Mouse (Mus musculus) MEL (cell line): ENCODE data around the gene Cc2d1a. TPM values are rescaled to one million over a fixed set of nuclear protein-coding genes. Genes with fewer than 3 reads are reported as not detected.

Source experiments
- DNase-seq: peaks from one replicate; pipeline ENCODE4 v3.0.0; 2011; ENCODE audit warnings: low read depth, low spot score
- H3K27ac ChIP-seq: 2 replicates; pipeline ENCODE4 v1.5.1; 2012; ENCODE audit warnings: low read depth, mild to moderate bottlenecking, control low read depth, low read length, moderate library complexity; ENCODE audit not compliant: control insufficient read depth
- H3K27me3 ChIP-seq, 2 experiments: fragments of 150-350 bp in 1 of 2; sonication (generic) in 1 of 2; 2 replicates each; pipeline ENCODE4 v1.6.1; 2012; ENCODE audit warnings: low read length in 2 of 2, mild to moderate bottlenecking in 2 of 2, improper control_type of control experiment in 1 of 2, moderate library complexity in 1 of 2; ENCODE audit not compliant: insufficient read depth in 2 of 2, control insufficient read depth in 1 of 2
- H3K36me3 ChIP-seq, 2 experiments: 2 replicates each; pipeline ENCODE4 v1.6.1; 2012 to 2014; ENCODE audit warnings: low read length in 2 of 2, improper control_type of control experiment in 1 of 2, inconsistent platforms in 1 of 2, mild to moderate bottlenecking in 1 of 2; ENCODE audit not compliant: insufficient read depth in 2 of 2, control insufficient read depth in 1 of 2
- H3K4me1 ChIP-seq, 2 experiments: fragments of 150-350 bp in 1 of 2; sonication (generic) in 1 of 2; 2 replicates each; pipeline ENCODE4 v1.6.1; 2012; ENCODE audit warnings: low read length in 2 of 2, improper control_type of control experiment in 1 of 2, mild to moderate bottlenecking in 1 of 2; ENCODE audit not compliant: insufficient read depth in 2 of 2, control insufficient read depth in 1 of 2
- H3K4me3 ChIP-seq, 2 experiments: fragments of 150-350 bp in 1 of 2; sonication (generic) in 1 of 2; 2 replicates each; pipeline ENCODE4 v1.5.1; 2012; ENCODE audit warnings: low read depth in 2 of 2, low read length in 2 of 2, mild to moderate bottlenecking in 2 of 2, moderate library complexity in 2 of 2, control low read depth in 1 of 2, improper control_type of control experiment in 1 of 2; ENCODE audit not compliant: control insufficient read depth in 1 of 2, insufficient read depth in 1 of 2
- H3K79me2 ChIP-seq: 2 replicates; pipeline ENCODE4 v1.6.1; 2012; ENCODE audit warnings: mild to moderate bottlenecking, low read length, moderate library complexity; ENCODE audit not compliant: control insufficient read depth, poor library complexity, insufficient read depth
- H3K9ac ChIP-seq: 2 replicates; pipeline ENCODE4 v1.6.1; 2012; ENCODE audit warnings: low read depth, mild to moderate bottlenecking, control low read depth, low read length, moderate library complexity; ENCODE audit not compliant: control insufficient read depth, poor library complexity, severe bottlenecking
- H3K9me3 ChIP-seq: fragments of 150-350 bp; sonication (generic); replicated peaks from 2 replicates; pipeline ENCODE4 v1.6.1; 2012; ENCODE audit warnings: mild to moderate bottlenecking, low read length, improper control_type of control experiment, moderate library complexity; ENCODE audit not compliant: insufficient read depth
- BHLHE40 ChIP-seq: IDR thresholded peaks from 2 replicates; pipeline ENCODE4 v1.6.1; 2012; ENCODE audit warnings: low read depth, mild to moderate bottlenecking, inconsistent platforms, low read length, improper control_type of control experiment, borderline replicate concordance
- CHD1 ChIP-seq: IDR thresholded peaks from 2 replicates; pipeline ENCODE4 v1.6.1; 2012; ENCODE audit warnings: low read depth, mild to moderate bottlenecking, inconsistent platforms, low read length, improper control_type of control experiment
- CHD2 ChIP-seq: IDR thresholded peaks from 2 replicates; pipeline ENCODE4 v1.6.1; 2011; ENCODE audit warnings: low read length, improper control_type of control experiment
- CTCF ChIP-seq, 3 experiments: IDR thresholded peaks in 2 of 3; conservative IDR thresholded peaks in 1 of 3; 2 replicates each; pipeline ENCODE4 v1.5.1; 2011 to 2012; ENCODE audit warnings: low read length in 3 of 3, low read depth in 2 of 3, mild to moderate bottlenecking in 2 of 3, improper control_type of control experiment in 1 of 3, inconsistent platforms in 1 of 3, mixed read lengths in 1 of 3, moderate library complexity in 1 of 3; ENCODE audit not compliant: control insufficient read depth in 1 of 3, insufficient read depth in 1 of 3, poor library complexity in 1 of 3, severe bottlenecking in 1 of 3
- E2F4 ChIP-seq: IDR thresholded peaks from 2 replicates; pipeline ENCODE4 v1.6.1; 2011; ENCODE audit warnings: low read depth, low read length, improper control_type of control experiment, borderline replicate concordance
- ETS1 ChIP-seq: IDR thresholded peaks from 2 replicates; pipeline ENCODE4 v1.6.1; 2012; ENCODE audit warnings: low read depth, mild to moderate bottlenecking, inconsistent platforms, low read length, improper control_type of control experiment, moderate library complexity
- GABPA ChIP-seq: IDR thresholded peaks from 2 replicates; pipeline ENCODE4 v1.6.1; 2012; ENCODE audit warnings: low read depth, mild to moderate bottlenecking, inconsistent platforms, low read length, improper control_type of control experiment, moderate library complexity
- GATA1 ChIP-seq: IDR thresholded peaks from 2 replicates; pipeline ENCODE4 v1.6.1; 2011; ENCODE audit warnings: low read depth, low read length, improper control_type of control experiment
- KAT2A ChIP-seq: conservative IDR thresholded peaks from 2 replicates; pipeline ENCODE4 v1.6.1; 2012; ENCODE audit warnings: low read depth, low read length, improper control_type of control experiment, inconsistent platforms
- MAX ChIP-seq: IDR thresholded peaks from 2 replicates; pipeline ENCODE4 v1.6.1; 2011; ENCODE audit warnings: low read length, improper control_type of control experiment
- MAZ ChIP-seq: IDR thresholded peaks from 2 replicates; pipeline ENCODE4 v1.6.1; 2012; ENCODE audit warnings: low read depth, mild to moderate bottlenecking, inconsistent platforms, low read length, improper control_type of control experiment
- MEF2A ChIP-seq: IDR thresholded peaks from 2 replicates; pipeline ENCODE4 v1.6.1; 2014; ENCODE audit warnings: low read depth, mild to moderate bottlenecking, inconsistent platforms, low read length, improper control_type of control experiment; ENCODE audit not compliant: poor library complexity, insufficient replicate concordance, severe bottlenecking; ENCODE audit errors: extremely low read depth
- MYB ChIP-seq: IDR thresholded peaks from 2 replicates; pipeline ENCODE4 v1.6.1; 2011; ENCODE audit warnings: mild to moderate bottlenecking, low read depth, low read length, improper control_type of control experiment
- MYC ChIP-seq: IDR thresholded peaks from 2 replicates; pipeline ENCODE4 v1.6.1; 2011; ENCODE audit warnings: low read depth, mild to moderate bottlenecking, low read length, improper control_type of control experiment, moderate library complexity
- NRF1 ChIP-seq: IDR thresholded peaks from 2 replicates; pipeline ENCODE4 v1.6.1; 2014; ENCODE audit warnings: low read depth, mild to moderate bottlenecking, inconsistent platforms, low read length, improper control_type of control experiment, moderate library complexity; ENCODE audit not compliant: poor library complexity, insufficient read depth, severe bottlenecking
- POLR2A ChIP-seq, 2 experiments: IDR thresholded peaks; 2 replicates each; pipeline ENCODE4 v1.6.1; 2011 to 2012; ENCODE audit warnings: low read length in 2 of 2, mild to moderate bottlenecking in 2 of 2, control low read depth in 1 of 2, improper control_type of control experiment in 1 of 2, low read depth in 1 of 2, moderate library complexity in 1 of 2; ENCODE audit not compliant: control insufficient read depth in 1 of 2, insufficient read depth in 1 of 2, poor library complexity in 1 of 2
- TAL1 ChIP-seq: IDR thresholded peaks from 2 replicates; pipeline ENCODE4 v1.6.1; 2012; ENCODE audit warnings: mild to moderate bottlenecking, inconsistent platforms, low read length, moderate library complexity, mixed read lengths
- TBP ChIP-seq: IDR thresholded peaks from 2 replicates; pipeline ENCODE4 v1.8.0; 2011; ENCODE audit warnings: low read depth, low read length, improper control_type of control experiment
- TCF12 ChIP-seq: IDR thresholded peaks from 2 replicates; pipeline ENCODE4 v1.6.1; 2014; ENCODE audit warnings: low read depth, mild to moderate bottlenecking, inconsistent platforms, low read length, improper control_type of control experiment, moderate library complexity
- USF1 ChIP-seq: IDR thresholded peaks from 2 replicates; pipeline ENCODE4 v1.6.1; 2014; ENCODE audit warnings: low read depth, mild to moderate bottlenecking, inconsistent platforms, low read length, improper control_type of control experiment, moderate library complexity
- ZC3H11A ChIP-seq: IDR thresholded peaks from 2 replicates; pipeline ENCODE4 v1.6.1; 2012; ENCODE audit warnings: low read depth, mild to moderate bottlenecking, inconsistent platforms, low read length, improper control_type of control experiment
- ZKSCAN1 ChIP-seq: IDR thresholded peaks from 2 replicates; pipeline ENCODE4 v1.6.1; 2012; ENCODE audit warnings: low read depth, mild to moderate bottlenecking, inconsistent platforms, low read length, improper control_type of control experiment, moderate library complexity
- ZMIZ1 ChIP-seq: IDR thresholded peaks from 2 replicates; pipeline ENCODE4 v1.6.1; 2012; ENCODE audit warnings: low read depth, mild to moderate bottlenecking, inconsistent platforms, low read length, improper control_type of control experiment, moderate library complexity
- polyA plus RNA-seq, 2 experiments: library from polyadenylated mRNA; stranded (reverse) in 1 of 2; unstranded in 1 of 2; fragments of >175 nt in 1 of 2; fragments of >200 nt in 1 of 2; gene quantifications; 2 replicates each; pipeline versions ENCODE4 v1.2.1 to v1.2.4; 2012; ENCODE audit warnings: low replicate concordance in 2 of 2, low read depth in 1 of 2; ENCODE audit not compliant: insufficient read length in 2 of 2, insufficient read depth in 1 of 2, missing spikeins in 1 of 2
- total RNA-seq: library from RNA; depleted of rRNA; stranded (reverse); fragments of 300-350 nt; gene quantifications from 2 replicates; pipeline ENCODE4 v1.2.3, GENCODE M21; 2012

Cc2d1a gene
- total and polyA plus RNA-seq, 3 experiments, result 9.1 to 18.7 TPM; not detected in 1

- Histone ChIP-seq H3K9me3 (no peaks in the 10 kb centered on the region), H3K4me3 (no peak overlapping the region), H3K27me3 (no peaks in the 10 kb centered on the region), H3K27ac (no peak overlapping the region), H3K4me1 (peaks cover 2 to 11% of the 10 kb centered on the region in 2 experiments; a peak in 3 of 4 replicates), H3K9ac (no peak overlapping the region), H3K79me2 (peaks cover 8% of the 10 kb centered on the region; the same call in 1 of the 2 replicates), H3K36me3 (no peaks in the 10 kb centered on the region)
- no peak for TF ChIP-seq GABPA
- TF ChIP-seq KAT2A, result no peak
- TF ChIP-seq ZMIZ1, result no peak
- no peak for TF ChIP-seq TCF12
- no peak for DNase-seq
Measured at GRCm38 (mm10) chr8:84179946-84180345, 32.2 kb upstream of the Cc2d1a start.

GRCm38 (mm10) chr8:84178592-84178991 lies 30.9 kb upstream of the Cc2d1a start:
- no peak overlapping the region for H3K27ac ChIP-seq
- no peak overlapping the region for H3K4me3 ChIP-seq
- no peaks in the 10 kb centered on the region for H3K27me3 ChIP-seq
- H3K79me2 ChIP-seq, result peaks cover 2% of the 10 kb centered on the region; the same call in 1 of the 2 replicates
- no peak for DNase-seq
- H3K9ac ChIP-seq, result no peak overlapping the region
- H3K9me3 ChIP-seq, result no peaks in the 10 kb centered on the region
- H3K4me1 ChIP-seq, result peaks cover 2 to 5% of the 10 kb centered on the region in 2 experiments; a peak in 3 of 4 replicates
- TF ChIP-seq GATA1 (no peak), ETS1 (no peak), ZC3H11A (no peak), MAX (no peak), BHLHE40 (no peak), MYC (no peak), POLR2A (IDR thresholded peaks at IDR 0.05; ENCODE audit: control insufficient read depth in 1 of 2, insufficient read depth in 1 of 2, low read depth in 1 of 2, low read length in 2 of 2, poor library complexity in 1 of 2) (no peak), MAZ (no peak), USF1 (no peak), TBP (no peak), NRF1 (no peak), TAL1 (no peak), ZKSCAN1 (no peak), CHD2 (no peak), MYB (no peak), KAT2A (no peak), MEF2A (no peak), CHD1 (no peak), E2F4 (no peak), CTCF (IDR thresholded peaks at IDR 0.05 in 2 of 3, conservative IDR thresholded peaks at IDR 0.05 in 1 of 3; ENCODE audit: control insufficient read depth in 1 of 3, insufficient read depth in 1 of 3, low read depth in 2 of 3, low read length in 3 of 3, poor library complexity in 1 of 3, severe bottlenecking in 1 of 3) (no peak)
- no peaks in the 10 kb centered on the region for H3K36me3 ChIP-seq
